Mouse (Mus musculus) limb, embryonic 11.5 days (tissue): ENCODE results near the gene Vps4b. TPM values are rescaled to one million over a fixed set of nuclear protein-coding genes. Genes with fewer than 3 reads are reported as not detected.

Experiments
- ATAC-seq: fragments of 200-750 bp; cut with Nextera tagmentation; 2 replicates; pipeline ENCODE4 v1.8.0; 2017; ENCODE audit warnings: low read depth; ENCODE audit not compliant: insufficient number of reproducible peaks, low FRiP score, low TSS enrichment
- DNase-seq: peaks from one replicate; pipeline ENCODE4 v3.0.0-alpha.2; 2015; ENCODE audit warnings: low spot score
- H3K27ac ChIP-seq: fragments of 300-500 bp; sonication (generic); replicated peaks from 2 replicates; pipeline ENCODE4 v1.5.1; 2014; ENCODE audit warnings: low read depth, mild to moderate bottlenecking, low read length
- H3K27me3 ChIP-seq: fragments of 300-500 bp; sonication (generic); 2 replicates; pipeline ENCODE4 v1.6.1; 2014; ENCODE audit warnings: mild to moderate bottlenecking, low read length, mixed read lengths; ENCODE audit not compliant: control insufficient read depth, insufficient read depth
- H3K36me3 ChIP-seq: fragments of 300-500 bp; sonication (generic); 2 replicates; pipeline ENCODE4 v1.6.1; 2014; ENCODE audit warnings: mild to moderate bottlenecking, low read length, moderate library complexity, mixed read lengths; ENCODE audit not compliant: control insufficient read depth, insufficient read depth
- H3K4me1 ChIP-seq: fragments of 300-500 bp; sonication (generic); 2 replicates; pipeline ENCODE4 v1.6.1; 2014; ENCODE audit warnings: low read length, mixed read lengths; ENCODE audit not compliant: control insufficient read depth, insufficient read depth
- H3K4me2 ChIP-seq: fragments of 300-500 bp; sonication (generic); 2 replicates; pipeline ENCODE4 v1.6.1; 2014; ENCODE audit warnings: low read depth, mild to moderate bottlenecking, moderate library complexity; ENCODE audit not compliant: severe bottlenecking
- H3K4me3 ChIP-seq: fragments of 300-500 bp; sonication (generic); 2 replicates; pipeline ENCODE4 v1.5.1; 2014; ENCODE audit warnings: low read depth, low read length
- H3K9ac ChIP-seq: fragments of 300-500 bp; sonication (generic); 2 replicates; pipeline ENCODE4 v1.6.1; 2014; ENCODE audit warnings: mild to moderate bottlenecking, low read length
- H3K9me3 ChIP-seq: fragments of 300-500 bp; sonication (generic); 2 replicates; pipeline ENCODE4 v1.6.1; 2016; ENCODE audit warnings: low read length; ENCODE audit not compliant: control insufficient read depth
- WGBS: fragments of 180-500 bp; shearing (Covaris S2); extraction: QIAGEN DNeasy Blood & Tissue Kit; methylation state at CpG from one replicate; pipeline ENCODE4 v1.1.7; 2014; 5-methylcytosine and 5-hydroxymethylcytosine counted together
- polyA plus RNA-seq: library from polyadenylated mRNA; unstranded; fragments of >200 nt; fragmentation: Nextera tagmentation; extraction: Ambion mirVana; gene quantifications from 2 replicates; pipeline ENCODE4 v1.2.1, GENCODE M21; 2014

Gene Vps4b
- 76.8 and 82.1 TPM in 2 replicates for polyA plus RNA-seq

GRCm38 (mm10) chr1:106796542-106796924, at the start of gene Vps4b:
TSS of gene Vps4b (minus strand) at chr1:106796728.
- no peaks in the 10 kb centered on the region for H3K36me3 ChIP-seq
- peak within 1 kb of the TSS; percentile 56 for H3K4me2 ChIP-seq
- peak within 1 kb of the TSS; percentile 93 for H3K9ac ChIP-seq
- WGBS, result under 1% methylated on average over 23 of the region's 23 CpGs
- DNase-seq, result peak; percentile 94
- no peaks in the 10 kb centered on the region for H3K9me3 ChIP-seq
- H3K27ac ChIP-seq, result peak within 1 kb of the TSS; percentile 87
- peak within 1 kb of the TSS; percentile 96 for H3K4me3 ChIP-seq
- no peaks in the 10 kb centered on the region for H3K27me3 ChIP-seq
- no peaks in the 10 kb centered on the region for H3K4me1 ChIP-seq
- ATAC-seq, result peak; percentile 100

- 77% methylated on average over 4 of the region's 4 CpGs for WGBS
These were observed 32.3 kb upstream of the Vps4b start for GRCm38 (mm10) chr1:106828784-106829183.

GRCm38 (mm10) chr1:106822297-106822696, 25.8 kb upstream of the Vps4b start:
- H3K9ac ChIP-seq, result no peak overlapping the region
- no peak for DNase-seq

More at GRCm38 (mm10) chr1:106828784-106829183, 32.3 kb upstream of the Vps4b start:
- ATAC-seq, result no peak
- Histone ChIP-seq H3K36me3 (no peaks in the 10 kb centered on the region), H3K9me3 (no peaks in the 10 kb centered on the region), H3K27me3 (no peaks in the 10 kb centered on the region), H3K4me2 (no peak overlapping the region), H3K9ac (no peak overlapping the region), H3K4me1 (no peaks in the 10 kb centered on the region), H3K4me3 (no peak overlapping the region), H3K27ac (no peak overlapping the region)
- no peak for DNase-seq

GRCm38 (mm10) chr1:106818323-106818722, 21.8 kb upstream of the Vps4b start:
- no peak for DNase-seq
- H3K4me3 ChIP-seq, result no peak overlapping the region
- 36% methylated on average over 4 of the region's 4 CpGs for WGBS

More at GRCm38 (mm10) chr1:106822297-106822696, 25.8 kb upstream of the Vps4b start:
- H3K27ac ChIP-seq, result no peak overlapping the region
- H3K4me3 ChIP-seq, result no peak overlapping the region
- H3K4me2 ChIP-seq, result no peak overlapping the region
- H3K9me3 ChIP-seq, result no peaks in the 10 kb centered on the region
- no peaks in the 10 kb centered on the region for H3K36me3 ChIP-seq
- 87% methylated on average over 3 of the region's 3 CpGs for WGBS
- no peaks in the 10 kb centered on the region for H3K4me1 ChIP-seq
- ATAC-seq, result no peak
- no peaks in the 10 kb centered on the region for H3K27me3 ChIP-seq

GRCm38 (mm10) chr1:106816766-106817165, 20.2 kb upstream of the Vps4b start:
- 84% methylated on average over 11 of the region's 11 CpGs for WGBS

More at GRCm38 (mm10) chr1:106818323-106818722, 21.8 kb upstream of the Vps4b start:
- Histone ChIP-seq H3K27me3 (no peaks in the 10 kb centered on the region), H3K9me3 (no peaks in the 10 kb centered on the region), H3K27ac (no peak overlapping the region), H3K9ac (no peak overlapping the region), H3K4me1 (no peaks in the 10 kb centered on the region), H3K36me3 (no peaks in the 10 kb centered on the region), H3K4me2 (no peak overlapping the region)
- no peak for ATAC-seq

DNA sequence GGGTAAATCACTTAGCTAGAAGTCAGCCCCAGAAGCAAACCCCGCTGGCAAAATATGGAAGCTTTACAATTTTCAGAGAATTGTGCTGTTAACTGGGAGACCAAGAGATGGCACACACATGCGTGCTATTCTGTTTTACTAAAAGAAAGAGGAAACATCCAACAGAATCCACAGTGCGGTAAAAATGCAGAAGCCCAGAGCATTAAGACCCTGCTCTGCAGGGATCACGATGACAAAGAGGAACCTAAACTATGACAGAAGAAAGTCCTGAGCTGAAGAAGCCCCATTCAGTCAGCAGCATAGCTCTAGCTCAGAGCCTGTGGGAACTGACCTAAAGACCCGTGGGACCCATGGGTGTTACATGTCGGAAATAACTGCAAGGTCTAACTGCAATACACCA, 18.7 kb upstream of the Vps4b start:
- DNase-seq (no peak), ATAC-seq (no peak)
- Histone ChIP-seq H3K4me2 (no peak overlapping the region), H3K36me3 (no peaks in the 10 kb centered on the region), H3K9me3 (no peaks in the 10 kb centered on the region), H3K4me3 (no peak overlapping the region), H3K4me1 (no peaks in the 10 kb centered on the region), H3K27ac (no peak overlapping the region), H3K27me3 (no peaks in the 10 kb centered on the region), H3K9ac (no peak overlapping the region)
- WGBS, result 89% methylated on average over 6 of the region's 6 CpGs

More at GRCm38 (mm10) chr1:106816766-106817165, 20.2 kb upstream of the Vps4b start:
- H3K9ac ChIP-seq, result no peak overlapping the region
- no peak for DNase-seq
- no peak overlapping the region for H3K27ac ChIP-seq
- no peaks in the 10 kb centered on the region for H3K36me3 ChIP-seq
- ATAC-seq, result no peak
- H3K4me2 ChIP-seq, result no peak overlapping the region
- H3K4me1 ChIP-seq, result no peaks in the 10 kb centered on the region
- no peaks in the 10 kb centered on the region for H3K9me3 ChIP-seq
- no peaks in the 10 kb centered on the region for H3K27me3 ChIP-seq
- H3K4me3 ChIP-seq, result no peak overlapping the region

GRCm38 (mm10) chr1:106814864-106815263, 18.3 kb upstream of the Vps4b start:
- H3K9ac ChIP-seq, result no peak overlapping the region
- H3K36me3 ChIP-seq, result no peaks in the 10 kb centered on the region
- H3K4me2 ChIP-seq, result no peak overlapping the region
- DNase-seq (no peak), ATAC-seq (no peak)
- no peaks in the 10 kb centered on the region for H3K27me3 ChIP-seq
- no peak overlapping the region for H3K4me3 ChIP-seq
- WGBS, result 82% methylated on average over 5 of the region's 5 CpGs
- no peaks in the 10 kb centered on the region for H3K4me1 ChIP-seq
- H3K9me3 ChIP-seq, result no peaks in the 10 kb centered on the region
- H3K27ac ChIP-seq, result no peak overlapping the region

DNA sequence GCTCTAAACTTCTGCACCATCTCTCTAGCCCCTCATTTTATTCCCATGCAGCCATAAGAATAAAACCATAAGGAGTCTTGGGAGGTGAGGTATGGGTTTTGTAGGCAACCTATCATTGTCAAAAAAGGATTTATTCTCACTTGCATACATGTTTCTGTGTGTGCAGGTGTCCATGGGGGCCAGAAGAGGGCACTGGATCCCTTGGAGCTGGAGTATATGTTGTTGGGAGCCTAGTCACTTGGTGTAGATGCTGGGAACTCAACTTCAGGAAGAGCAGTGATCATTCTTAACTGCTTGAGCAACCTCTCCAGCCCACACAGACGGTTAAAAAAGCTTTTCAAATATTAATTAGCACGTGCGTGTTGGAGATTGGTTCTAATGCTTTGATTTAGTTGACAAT, 3.4 kb upstream of the Vps4b start:
- no peaks in the 10 kb centered on the region for H3K4me1 ChIP-seq
- no peak for ATAC-seq
- H3K27ac ChIP-seq, result no peak overlapping the region
- H3K4me2 ChIP-seq, result no peak overlapping the region
- no peaks in the 10 kb centered on the region for H3K9me3 ChIP-seq
- no peaks in the 10 kb centered on the region for H3K27me3 ChIP-seq
- no peaks in the 10 kb centered on the region for H3K36me3 ChIP-seq
- H3K9ac ChIP-seq, result no peak overlapping the region
- no peak overlapping the region for H3K4me3 ChIP-seq
- 79% methylated on average over 3 of the region's 3 CpGs for WGBS
- no peak for DNase-seq

GRCm38 (mm10) chr1:106799406-106799805, 2.9 kb upstream of the Vps4b start:
- H3K4me3 ChIP-seq, result no peak overlapping the region
- H3K4me1 ChIP-seq, result no peaks in the 10 kb centered on the region
- no peaks in the 10 kb centered on the region for H3K27me3 ChIP-seq
- no peak overlapping the region for H3K4me2 ChIP-seq
- WGBS, result 65% methylated on average over 1 of the region's 1 CpGs
- H3K36me3 ChIP-seq, result no peaks in the 10 kb centered on the region
- no peak overlapping the region for H3K9ac ChIP-seq
- no peak for DNase-seq
- H3K9me3 ChIP-seq, result no peaks in the 10 kb centered on the region
- ATAC-seq, result no peak
- no peak overlapping the region for H3K27ac ChIP-seq
